Mouse (Mus musculus): ENCODE results near the gene Asphd2.

Asphd2 gene

GRCm38 (mm10) chr5:112346211-112346965 is 48.3 kb downstream of the Asphd2 start:
- DNase-seq: peak; percentile 29

- no peak for DNase-seq
Measured at GRCm38 (mm10) chr5:112344092-112344960, 50.3 kb downstream of the Asphd2 start.

GRCm38 (mm10) chr5:112343205-112343595 is 51.5 kb downstream of the Asphd2 start:
- peak; percentile 52 for DNase-seq

GRCm38 (mm10) chr5:112342463-112343204 is 52.0 kb downstream of the Asphd2 start, which contains the start of the genes Srrd and Hps4:
Gene Srrd, minus strand, starts transcription at chr5:112343040.
Gene Hps4, plus strand, starts transcription at chr5:112343083.
- peak; percentile 86 for DNase-seq

- no peak for DNase-seq
Measured at GRCm38 (mm10) chr5:112339215-112339614, 55.5 kb downstream of the Asphd2 start.

GRCm38 (mm10) chr5:112337004-112337403 is 57.7 kb downstream of the Asphd2 start:
- no peak for DNase-seq

- DNase-seq: peak; percentile 45
Measured at GRCm38 (mm10) chr5:112335473-112335872, 59.2 kb downstream of the Asphd2 start.

Data from liver (tissue).